Mouse (Mus musculus) frontal cortex, postnatal 14 days (tissue): Measurements from ENCODE around the gene Psmd3.
A peak's percentile ranks its signal among the peaks of the same experiment; 100 is the strongest.
"Not testable (repeated sequence)": the region's sequence is repeated elsewhere in the genome, so short reads cannot be mapped to it uniquely, and the experiment has no call there.

Experiments used
- DNase-seq, 2 experiments: peaks; one replicate each; pipeline ENCODE4 v3.0.0; 2022; ENCODE audit warnings: low spot score in 2 of 2

Gene Psmd3

DNA sequence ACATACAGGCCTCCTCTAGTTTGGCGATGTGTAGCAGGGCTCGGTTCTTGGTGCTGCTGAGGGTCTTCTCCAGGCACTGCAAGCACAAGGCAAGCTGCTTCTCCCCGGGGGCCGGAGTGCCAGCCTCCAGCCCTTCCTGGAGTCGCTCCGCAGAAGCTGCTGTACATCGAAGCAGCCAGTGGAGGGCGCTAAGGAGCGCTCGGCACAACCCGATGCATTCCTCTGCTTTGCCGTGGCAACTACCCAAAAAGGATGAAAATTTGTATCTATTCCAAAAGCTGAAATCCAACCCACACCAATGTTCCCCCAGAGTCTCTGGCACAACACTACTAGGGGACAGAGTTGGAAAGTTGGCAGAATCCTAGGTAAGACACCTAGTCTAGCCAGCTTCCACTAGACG lies 35.5 kb downstream of the Psmd3 start:
- DNase-seq: peak; percentile 69 to 71

DNA sequence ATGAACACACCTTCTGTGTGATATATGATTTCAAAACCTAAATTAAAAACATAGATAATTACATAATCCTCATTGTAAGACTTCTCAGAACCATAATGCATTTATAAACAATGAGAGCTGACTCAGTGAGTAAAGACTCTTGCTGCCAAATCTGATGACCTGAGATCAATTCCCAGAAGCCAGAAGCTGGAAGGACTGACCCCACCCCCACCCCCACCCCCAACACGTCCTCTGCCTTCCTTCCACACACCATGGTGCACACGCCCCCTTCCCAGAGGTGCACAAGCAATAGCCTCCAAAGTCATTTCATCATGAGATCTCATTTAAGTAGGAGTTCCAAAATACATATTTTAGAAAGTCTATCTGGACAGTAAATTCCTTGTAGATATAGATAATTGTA lies 38.4 kb downstream of the Psmd3 start:
- DNase-seq: no peak

DNA sequence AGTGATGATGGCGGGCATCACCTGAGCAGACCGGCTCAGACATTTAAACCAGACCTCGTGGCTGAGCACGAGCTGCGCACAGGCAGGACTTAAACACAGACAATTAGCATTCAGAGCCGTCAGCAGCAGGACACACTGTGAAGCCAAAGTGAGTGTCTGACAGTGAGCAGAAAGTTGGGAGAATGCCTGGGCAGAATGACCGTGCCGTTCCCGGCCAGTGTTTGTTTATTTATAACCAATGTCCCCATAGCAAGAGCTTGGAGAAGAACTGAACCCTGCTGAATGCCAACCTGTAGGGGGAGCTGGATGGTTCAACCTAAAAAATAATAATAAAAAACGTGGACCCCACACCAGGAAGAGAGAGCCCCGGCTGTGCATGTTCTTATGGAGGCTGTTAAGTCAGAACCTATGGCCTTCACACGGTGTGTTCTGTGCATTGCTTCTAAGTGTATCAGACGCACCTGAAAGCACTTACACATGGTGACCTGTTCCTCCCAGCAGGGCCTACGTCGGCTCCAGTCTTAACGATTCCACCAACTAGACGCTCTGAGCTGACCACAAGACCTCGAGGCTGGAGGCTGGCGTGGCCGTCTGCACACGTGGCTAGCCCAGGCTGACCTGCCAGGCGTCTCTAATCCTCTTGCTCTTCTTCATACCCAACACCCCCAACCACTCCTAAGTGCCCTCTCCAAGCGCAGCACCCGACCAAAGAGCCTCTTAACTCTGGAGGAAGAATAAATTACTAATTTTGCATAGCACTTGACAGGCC lies 39.3 kb downstream of the Psmd3 start:
- DNase-seq: peak in 1 of 2 experiments; percentile 62

DNA sequence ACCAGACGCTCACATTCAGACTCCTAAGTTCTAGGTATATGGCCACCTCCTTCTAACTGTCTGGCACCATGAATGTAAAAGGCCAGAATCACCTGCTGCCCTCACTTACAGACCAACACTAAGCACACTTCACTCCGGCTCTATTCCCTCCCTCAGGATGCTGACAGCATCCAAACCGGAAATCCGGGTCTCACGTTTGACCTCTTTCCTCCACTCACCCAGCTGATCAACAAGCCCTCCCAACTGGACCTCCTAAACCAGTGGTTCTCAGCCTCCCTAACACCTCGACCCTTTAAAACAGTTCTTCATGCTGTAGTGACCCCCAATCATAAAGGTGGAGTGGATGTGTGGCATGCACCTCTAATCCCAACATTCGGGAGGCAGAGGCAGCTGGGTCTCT lies 40.7 kb downstream of the Psmd3 start:
- no peak for DNase-seq

DNA sequence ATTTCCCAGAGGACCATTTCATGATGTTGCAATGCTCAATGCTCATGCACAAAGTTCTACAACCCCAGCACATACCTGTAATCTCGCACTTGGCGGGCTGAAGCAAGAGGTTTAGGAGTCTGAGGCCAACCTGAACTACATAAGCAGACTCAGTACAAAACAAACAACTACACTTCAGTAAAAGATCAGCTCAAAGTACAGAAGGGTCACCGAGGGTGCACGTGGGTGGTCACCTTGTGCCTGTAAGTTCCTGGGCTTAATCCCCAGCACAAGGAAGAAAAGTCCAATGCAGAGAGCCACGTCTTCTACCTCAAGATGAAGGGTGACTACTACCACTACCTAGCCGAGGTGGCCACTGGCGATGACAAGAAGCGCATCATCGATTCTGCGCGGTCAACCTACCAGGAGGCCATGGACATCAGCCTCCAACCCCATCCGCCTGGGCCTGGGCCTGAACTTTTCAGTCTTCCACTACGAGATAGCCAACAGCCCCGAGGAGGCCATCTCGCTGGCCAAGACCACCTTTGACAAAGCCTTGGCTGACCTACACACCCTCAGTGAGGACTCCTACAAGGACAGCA lies 43.7 kb downstream of the Psmd3 start:
- peak in 1 of 2 experiments; percentile 5 for DNase-seq

DNA sequence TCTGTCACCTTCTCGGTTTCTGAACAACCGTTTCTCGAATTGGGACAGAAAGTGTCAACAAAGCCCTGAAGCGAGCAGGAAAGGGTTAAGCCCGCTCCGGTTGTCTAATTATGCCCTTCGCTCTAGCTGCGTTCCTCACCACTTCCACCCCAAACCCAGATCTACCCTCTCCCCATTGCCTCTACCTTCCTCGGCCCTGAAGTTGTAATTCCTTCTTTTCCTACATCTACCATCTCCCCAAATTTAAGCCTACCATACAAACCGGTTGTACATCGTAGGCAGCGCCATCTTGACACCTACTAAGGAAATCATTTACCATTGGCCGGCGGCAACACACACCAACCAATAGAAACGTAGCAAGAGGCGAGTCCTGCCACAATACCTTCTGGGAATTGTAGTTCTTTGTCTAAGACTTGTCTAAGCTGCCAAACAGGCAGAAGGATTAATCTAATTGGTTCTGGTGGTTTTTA lies 46.8 kb downstream of the Psmd3 start, which contains the start of gene Med24:
Gene Med24, minus strand, starts transcription at position 317 of the 470 bp plus-strand sequence.
- peak; percentile 80 to 88 for DNase-seq

DNA sequence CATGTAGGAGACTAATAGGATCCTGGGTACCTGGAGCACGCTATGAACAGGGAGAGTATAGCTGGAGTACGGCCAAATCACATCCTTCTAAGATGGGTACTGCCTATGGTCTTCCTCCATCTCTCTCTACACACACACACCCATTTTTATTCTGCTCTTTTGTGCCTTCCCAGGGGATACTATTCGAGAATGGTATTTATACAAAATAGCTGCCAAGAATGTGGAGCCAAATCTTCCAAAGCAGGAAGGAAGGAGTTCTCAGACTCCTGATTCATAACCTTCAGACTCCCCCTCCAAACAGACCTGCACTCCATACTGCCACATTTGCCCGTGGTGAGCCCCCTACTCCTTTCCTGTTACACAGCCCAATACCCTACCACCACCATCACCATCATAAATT lies 48.4 kb downstream of the Psmd3 start:
- DNase-seq: no peak

DNA sequence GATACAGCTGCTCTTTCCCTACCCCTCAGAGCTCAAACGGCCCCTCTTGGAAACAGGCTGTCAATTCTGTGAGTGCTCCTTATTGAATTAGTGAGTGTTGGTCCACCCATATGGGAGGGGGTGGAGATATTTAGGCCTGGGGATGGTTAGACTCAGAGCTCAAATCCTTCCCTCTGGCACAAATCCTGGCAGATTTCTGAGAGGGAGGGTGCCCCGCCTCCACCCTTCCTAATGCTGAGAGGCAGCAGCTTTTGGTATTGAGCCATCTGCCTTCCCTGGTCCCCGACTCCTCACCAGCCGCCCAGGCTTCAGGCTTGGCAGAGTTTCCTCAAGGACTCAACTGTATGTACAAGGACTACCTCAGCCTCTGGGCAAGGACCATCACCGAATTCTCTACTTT lies 48.8 kb downstream of the Psmd3 start:
- peak in 1 of 2 experiments; percentile 64 for DNase-seq

DNA sequence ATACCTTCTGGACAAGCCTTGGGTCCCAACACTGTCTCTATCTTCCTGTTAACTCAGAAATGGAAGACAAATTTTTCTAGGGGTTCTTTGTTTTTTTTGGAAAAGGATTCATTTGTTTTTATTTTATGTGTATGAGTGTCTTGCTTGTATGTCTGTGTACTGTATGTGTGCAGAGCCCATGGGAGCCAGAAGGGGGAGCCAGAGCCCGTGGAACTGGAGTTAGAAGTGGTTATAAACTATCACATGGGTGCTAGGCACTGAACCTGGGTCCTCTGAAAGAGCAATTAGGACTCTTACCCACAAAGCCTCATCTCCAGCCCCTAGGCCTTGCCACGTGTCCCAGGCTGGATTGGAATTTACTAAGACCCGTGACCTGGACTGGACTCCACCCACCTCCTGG lies 51.7 kb downstream of the Psmd3 start:
- DNase-seq: no peak

DNA sequence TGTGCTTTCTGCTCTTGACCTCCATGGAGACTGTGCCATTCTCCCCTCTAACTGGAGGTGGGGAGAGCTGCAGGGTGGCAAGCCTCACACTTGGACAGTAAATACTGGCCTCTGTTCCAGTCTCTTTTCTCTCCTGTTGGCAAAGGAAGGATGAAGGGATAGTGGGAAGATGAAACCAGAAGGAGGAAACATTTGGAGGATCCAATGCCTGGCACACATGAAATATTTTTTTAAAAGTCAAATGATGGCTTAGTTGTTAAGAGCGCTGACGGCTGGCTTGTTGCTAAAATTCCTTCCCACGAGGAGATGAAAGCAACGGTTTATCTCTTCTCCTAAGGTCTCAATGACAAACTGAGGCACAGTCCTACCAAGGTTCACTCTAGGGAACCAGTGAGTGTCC lies 52.8 kb downstream of the Psmd3 start:
- DNase-seq: no peak

DNA sequence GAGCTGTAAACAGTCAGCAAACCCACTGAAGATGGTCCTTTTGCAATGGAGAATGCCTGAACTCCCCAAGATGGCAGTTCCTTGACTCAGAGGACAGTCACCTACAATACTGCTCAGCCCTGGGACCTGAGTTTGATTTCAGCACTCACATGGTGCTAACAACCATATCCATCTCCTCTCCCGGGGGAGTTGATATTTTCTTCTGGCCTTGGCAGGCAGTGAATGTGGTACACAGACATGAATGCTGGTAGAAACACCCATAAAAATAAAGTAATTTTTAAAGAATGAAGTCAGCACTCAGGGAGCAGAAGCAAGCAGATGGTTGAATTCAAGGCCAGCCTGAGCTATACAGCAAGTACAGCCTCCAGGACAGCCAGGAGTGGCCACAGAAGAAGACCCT lies 53.8 kb downstream of the Psmd3 start:
- no peak for DNase-seq

DNA sequence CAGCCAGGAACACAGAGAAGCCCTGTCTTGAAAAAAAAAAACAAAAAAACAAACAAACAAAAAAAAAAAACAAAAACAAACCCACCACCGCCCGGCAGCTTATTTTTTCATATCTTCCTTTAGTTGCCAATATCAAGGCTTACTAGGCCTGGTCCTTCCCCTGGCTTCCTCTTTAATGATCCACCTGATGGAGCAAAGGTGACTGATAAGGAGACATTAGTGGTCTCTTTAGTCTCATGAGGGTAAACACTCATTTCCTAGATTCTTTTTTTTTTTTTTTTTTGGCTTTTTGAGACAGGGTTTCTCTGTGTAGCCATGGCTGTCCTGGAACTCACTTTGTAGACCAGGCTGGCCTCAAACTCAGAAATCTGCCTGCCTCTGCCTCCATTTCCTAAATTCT lies 54.9 kb downstream of the Psmd3 start:
- not testable (repeated sequence) for DNase-seq

DNA sequence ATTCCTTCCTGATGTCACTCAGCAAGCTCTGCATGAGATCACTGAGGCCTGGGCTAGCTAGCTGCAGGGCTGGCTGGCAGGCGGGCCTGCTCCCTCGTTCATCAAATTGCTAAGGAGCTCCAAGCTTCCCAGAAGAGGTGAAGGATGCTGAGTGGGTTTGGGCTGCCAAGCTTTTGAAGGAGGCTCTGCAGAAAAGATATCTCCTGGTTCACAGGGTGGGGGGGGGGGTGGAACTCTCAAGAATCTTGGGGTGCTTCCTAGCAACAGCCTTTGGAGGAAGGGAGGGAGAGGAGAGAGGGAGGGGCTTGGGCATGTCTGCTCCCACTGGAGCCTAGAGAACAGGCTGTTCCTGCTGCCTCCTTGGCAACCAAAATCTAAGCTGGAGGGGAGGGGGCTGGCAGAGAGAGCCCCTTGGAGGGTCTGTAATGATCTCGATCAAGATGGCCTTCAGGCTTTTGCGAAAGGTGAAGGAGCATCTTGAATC lies 56.1 kb downstream of the Psmd3 start:
- DNase-seq: peak; percentile 55 to 74

DNA sequence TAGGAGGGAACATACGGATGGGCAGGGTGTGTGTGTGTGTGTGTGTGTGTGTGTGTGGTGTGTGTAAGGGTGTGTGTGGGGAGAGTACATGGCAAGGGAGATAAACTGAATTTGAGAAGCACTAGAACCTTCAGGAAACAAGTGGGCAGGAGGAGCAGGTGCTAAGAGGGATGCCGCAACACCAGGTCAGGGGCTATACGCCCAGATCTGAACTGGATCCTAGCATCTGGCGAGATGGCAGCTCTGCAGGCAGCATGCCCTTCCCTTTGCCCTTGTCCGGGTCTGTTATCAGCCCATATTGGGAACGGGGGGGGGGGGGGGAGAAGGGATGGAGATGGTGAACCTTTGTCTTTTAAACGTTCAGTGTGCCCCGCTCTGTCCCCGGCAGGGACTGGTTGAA lies 56.6 kb downstream of the Psmd3 start:
- DNase-seq: no peak

DNA sequence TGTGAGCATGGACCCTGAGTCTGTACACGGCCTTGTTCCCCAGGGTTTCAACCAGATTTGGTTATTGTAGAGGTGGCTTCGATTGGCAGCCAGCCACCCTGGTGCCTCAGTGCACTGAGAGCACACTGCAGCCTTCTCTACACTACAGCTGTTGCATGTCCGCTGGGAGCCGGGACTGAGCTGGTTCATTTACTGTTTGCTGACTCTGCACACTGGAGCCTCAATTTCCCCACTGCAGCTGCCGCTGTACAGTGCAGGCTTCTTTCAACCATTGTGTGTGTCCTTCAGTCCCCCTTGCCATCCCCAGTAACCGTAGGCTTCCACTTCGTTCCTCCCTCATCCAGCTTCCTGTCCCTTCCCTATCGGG lies 57.7 kb downstream of the Psmd3 start:
- DNase-seq: peak in 1 of 2 experiments; percentile 39

DNA sequence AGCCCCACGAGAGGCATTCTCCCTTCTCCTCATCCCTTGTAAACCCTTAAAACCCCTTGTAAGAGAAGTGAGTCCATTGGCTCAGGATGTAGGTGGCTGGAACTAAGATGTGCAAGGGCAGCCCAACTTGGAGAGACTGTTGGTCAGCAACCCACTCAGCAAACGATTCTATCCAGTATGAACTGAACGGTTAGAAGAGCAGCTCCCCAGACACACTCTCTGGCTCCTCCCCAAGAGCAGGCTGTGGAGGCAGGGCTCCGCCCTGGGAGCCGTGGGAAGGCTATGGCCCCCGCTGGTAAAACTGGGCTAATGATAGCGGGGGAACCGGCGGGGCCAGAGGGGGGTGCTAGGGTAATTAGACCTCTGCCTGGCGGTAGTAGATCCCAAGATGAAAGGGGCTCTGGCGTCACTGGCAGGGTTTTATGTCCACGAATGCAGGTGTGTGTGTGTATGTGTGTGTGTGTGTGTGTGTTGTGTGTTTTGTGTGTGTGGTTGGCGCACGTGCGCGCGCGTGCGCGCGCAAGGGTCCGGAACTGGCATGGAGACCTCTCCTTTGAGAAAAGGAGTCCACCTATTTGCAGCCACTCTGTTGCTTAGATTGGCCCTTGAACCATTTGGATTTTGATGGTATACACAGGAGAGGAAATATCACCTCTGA lies 58.2 kb downstream of the Psmd3 start, which contains the start of gene Thra:
Gene Thra, plus strand, starts transcription at position 246 of the 658 bp plus-strand sequence.
- peak in 1 of 2 experiments; percentile 52 for DNase-seq

DNA sequence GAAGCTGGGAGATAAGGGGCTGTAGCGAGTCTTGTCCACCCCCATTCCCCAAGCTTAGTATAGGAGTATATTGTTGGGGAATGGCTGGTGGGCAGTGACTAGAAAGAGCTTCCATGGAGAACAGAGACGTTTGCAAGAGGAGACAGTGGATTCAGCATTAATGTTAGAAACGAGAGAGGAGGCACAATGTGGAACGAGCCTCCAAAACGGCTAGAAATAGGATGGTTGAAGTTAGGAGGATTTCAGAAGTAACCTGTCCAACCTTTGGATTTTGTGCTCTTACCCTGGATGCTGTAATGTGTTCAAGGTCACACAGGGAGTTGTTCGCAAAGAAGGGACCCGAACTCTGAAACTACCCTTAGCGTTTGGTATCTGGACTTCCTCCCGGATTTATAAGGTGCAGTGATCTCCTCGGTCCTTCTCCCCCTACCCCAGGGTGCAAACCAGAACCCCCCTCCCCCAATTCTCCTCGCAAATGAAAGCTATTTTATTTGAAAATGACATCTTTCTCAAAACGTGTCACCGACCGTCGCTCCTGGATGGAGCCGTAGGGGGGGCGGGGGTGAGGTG lies 58.8 kb downstream of the Psmd3 start:
- DNase-seq: no peak

DNA sequence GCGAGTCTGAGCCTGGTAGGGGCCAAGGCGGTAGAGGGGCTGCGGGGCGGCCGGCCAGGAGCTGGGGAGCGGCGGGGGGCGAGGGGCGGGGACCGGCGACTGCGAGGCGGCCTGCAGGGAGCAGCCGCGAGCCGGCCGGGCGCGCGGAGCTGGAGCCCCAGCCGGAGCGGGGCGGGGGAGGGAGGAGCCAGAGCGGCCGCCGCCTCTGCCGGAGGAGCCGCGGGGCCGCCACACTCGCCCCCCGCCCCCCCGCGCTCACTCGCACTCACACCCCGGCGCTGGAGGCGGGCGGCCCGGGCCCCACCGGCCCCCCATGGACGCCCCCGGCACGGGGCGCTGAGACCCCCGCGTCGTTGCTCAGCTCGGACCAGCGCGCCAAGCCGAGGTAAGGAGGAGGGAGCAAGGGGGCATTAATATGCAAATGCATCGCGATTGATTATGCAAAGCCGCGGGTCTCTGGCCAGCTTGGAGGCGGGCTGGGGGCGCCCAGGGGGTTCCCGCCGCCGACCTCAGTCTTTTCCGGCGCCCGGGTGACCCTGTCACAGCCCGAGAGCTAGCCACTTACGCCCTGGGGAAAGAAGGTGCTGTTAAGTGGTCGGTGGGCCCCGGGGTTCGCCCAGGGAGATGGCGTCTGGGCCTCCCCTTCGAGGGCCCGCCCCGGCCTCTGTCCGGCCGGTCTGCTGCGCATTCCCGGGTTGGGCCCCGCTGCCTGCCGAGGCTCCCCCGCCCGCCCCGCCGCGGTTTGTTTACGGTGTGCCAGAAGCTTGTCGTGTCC lies 59.5 kb downstream of the Psmd3 start:
- peak in 1 of 2 experiments; percentile 63 for DNase-seq

DNA sequence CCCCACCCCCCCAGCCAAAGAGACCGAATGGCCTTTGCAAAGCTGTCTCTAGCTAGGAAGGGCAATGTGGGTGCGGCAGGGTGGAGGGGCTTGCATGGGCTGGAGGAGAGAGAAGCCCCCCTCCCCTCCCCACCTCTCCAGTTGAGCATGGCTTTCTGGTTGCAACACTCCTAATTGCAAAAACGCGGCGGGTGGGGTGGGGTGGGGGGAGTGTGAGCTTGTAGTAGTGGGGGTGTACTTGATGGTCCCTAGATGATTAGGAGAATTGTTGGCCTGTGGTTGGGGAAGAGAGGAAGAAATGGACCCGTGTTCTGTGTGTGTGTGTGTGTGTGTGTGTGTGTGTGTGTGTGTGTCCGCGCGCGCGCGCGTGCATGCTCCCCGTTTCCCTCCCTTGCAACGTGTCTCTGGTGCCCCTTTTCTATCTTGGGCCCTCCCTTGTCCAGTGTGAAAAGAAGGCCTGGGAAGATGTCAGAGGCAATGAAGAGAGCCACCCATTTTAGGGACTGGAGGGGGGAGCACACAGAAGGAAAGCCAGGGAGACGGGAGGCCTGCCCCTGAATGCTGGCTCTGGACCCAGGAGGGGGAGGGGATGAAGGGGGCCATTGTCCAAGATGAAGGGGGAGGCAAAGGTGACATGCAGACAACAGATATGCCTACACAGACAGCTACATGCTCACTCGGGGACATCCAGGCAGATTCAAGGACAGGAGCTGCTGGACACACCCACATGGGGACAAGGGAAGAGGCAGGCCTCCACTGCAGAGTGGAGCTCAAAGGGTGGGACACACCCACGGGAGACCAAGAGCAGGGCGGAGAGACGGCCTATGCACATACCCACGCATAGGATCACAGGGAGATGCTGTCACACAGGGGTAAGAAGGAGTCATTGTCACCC lies 60.3 kb downstream of the Psmd3 start:
- peak in 1 of 2 experiments; percentile 56 for DNase-seq

DNA sequence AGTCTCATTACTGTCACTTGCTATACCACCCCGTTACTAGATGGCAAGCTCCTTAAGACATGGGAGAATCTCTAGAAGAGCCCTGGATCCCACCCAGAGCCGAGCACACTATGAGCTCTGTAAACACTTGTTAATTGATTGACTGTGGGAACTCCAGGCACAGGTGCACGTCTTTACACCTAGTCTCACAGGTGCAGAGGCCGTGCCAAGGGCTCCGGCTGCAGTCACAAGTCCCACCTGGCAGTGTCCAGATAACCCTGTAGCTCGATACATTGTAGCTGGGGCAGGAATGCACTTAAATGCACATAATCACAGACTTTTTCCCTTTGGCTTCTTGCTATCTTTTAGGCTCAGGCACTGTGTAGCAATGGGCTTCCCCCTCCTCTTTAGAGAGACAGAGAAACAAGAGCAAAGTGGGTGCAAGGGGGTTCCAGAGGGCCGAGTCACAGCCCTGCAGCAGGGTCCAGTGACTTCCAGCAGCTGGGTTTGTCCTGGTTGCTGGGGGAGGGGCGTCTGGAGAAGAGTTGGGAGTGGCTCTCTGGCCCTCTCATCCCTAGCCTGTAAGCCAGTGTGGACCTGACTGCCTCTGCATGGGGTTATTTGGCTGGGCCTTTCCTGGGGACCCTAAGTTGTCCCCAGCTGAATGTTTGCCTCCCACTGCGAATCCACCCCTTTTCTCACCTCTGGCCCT lies 61.4 kb downstream of the Psmd3 start:
- DNase-seq: peak in 1 of 2 experiments; percentile 39
